Mouse (Mus musculus): ENCODE results near the gene AC134908.4.

AC134908.4 gene

DNA sequence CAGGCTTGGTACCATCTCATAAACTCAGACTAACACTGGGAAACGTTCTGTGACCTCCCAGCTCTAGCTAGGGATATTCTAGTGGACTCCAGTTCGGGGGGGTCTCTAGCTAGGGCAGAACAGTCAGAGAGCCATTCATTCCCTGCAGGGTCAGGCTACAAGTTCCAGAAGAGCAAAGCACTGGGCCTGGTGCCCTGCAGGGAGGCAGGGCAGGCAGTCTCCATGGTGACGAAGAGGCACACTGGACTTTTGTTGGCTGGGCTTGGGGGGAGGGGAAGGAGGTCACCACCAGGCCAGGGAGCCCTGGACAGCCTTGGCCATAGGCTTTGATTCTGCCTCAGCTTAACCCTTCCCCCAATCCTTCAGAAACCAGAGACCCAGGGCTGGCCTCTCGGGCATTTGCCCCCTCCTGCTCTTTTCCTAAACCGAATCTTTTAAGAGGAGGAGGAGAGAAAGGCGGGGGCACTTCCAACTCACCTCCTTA is at the start of gene AC134908.4:
AC134908.4 (minus strand) TSS at position 51 of the 484 bp plus-strand sequence.
- in situ Hi-C loops (cut with MboI) = no loop called here

GRCm38 (mm10) chr17:25844396-25844901 is 49.0 kb upstream of the AC134908.4 start, which contains the start of gene Rhot2:
Rhot2 (minus strand) TSS chr17:25844851.
- in situ Hi-C loops (cut with MboI) = no loop called here

- in situ Hi-C loops (cut with MboI) = no loop called here
These were observed 48.4 kb upstream of the AC134908.4 start for GRCm38 (mm10) chr17:25843636-25844395.

DNA sequence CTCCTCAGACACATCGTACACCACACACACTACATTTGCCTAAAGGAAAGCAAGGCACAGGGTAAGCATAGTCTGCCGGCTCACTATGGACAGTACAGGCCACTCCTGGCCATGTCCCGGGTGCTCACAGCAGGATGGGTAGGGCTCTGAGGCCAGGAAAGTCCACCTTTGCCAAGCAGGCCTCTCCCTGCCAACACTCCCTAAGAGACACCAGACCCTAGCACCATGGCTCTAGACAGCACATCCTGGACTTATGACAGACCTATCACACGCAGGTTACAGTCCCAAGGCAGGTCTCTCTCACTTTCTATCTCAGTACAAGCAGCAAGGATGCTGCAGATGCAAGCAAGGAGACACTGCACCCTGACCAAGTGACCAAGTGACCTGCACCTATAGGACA is 47.7 kb upstream of the AC134908.4 start:
- in situ Hi-C loops (cut with MboI) = no loop called here

DNA sequence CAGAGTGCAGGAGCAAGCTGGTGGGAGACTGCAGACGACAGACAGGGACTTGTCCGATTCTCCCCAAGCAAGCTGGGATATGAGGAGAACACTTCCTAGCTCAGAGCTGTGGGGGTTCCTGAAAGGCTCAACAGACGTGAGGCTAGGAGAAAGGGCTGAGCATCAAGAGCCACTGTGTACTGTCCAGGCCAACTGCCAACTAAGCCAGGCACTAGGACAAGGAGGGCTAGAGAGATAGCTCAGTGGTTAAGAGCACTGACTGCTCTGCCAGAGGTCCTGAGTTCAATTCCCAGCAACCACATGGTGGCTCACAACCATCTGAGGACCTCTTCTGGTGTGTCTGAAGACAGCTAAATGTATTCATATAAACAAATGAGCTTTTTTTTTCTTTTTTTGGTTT is 47.0 kb upstream of the AC134908.4 start:
- in situ Hi-C loops (cut with MboI) = no loop called here

- in situ Hi-C loops (cut with MboI) = no loop called here
These were observed 45.8 kb upstream of the AC134908.4 start, which contains the start of gene Gm20683 for GRCm38 (mm10) chr17:25841117-25841880. Gm20683 (minus strand) TSS chr17:25841763.

- in situ Hi-C loops (cut with MboI) = no loop called here
These were observed 45.1 kb upstream of the AC134908.4 start for GRCm38 (mm10) chr17:25840519-25840918.

GRCm38 (mm10) chr17:25839455-25840235 is 44.2 kb upstream of the AC134908.4 start:
- in situ Hi-C loops (cut with MboI) = no loop called here

- in situ Hi-C loops (cut with MboI) = no loop called here
These were observed 43.4 kb upstream of the AC134908.4 start for GRCm38 (mm10) chr17:25838904-25839303.

- in situ Hi-C loops (cut with MboI) = no loop called here
These were observed 42.1 kb upstream of the AC134908.4 start for GRCm38 (mm10) chr17:25837533-25837932.

DNA sequence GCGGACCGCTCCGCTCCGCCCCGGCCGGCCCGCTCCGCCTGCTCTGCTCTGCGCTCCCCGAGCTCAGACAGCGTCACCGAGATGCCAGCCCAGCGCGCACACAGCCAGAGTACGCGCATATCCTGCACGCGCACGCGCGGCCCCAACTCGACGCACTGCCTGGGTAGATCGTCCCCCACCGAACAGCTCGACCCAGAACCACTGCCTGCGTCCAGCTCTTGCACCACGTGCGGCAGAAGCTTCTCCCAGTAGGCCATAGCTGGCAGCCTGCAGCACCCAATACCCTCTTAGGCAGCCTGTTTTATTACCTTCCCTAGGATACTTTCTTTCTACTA is 41.6 kb upstream of the AC134908.4 start, which contains the start of gene Rhbdl1:
Rhbdl1 (minus strand) TSS at position 220 of the 335 bp plus-strand sequence.
- in situ Hi-C loops (cut with MboI) = no loop called here

GRCm38 (mm10) chr17:25836397-25837075 is 41.1 kb upstream of the AC134908.4 start:
- in situ Hi-C loops (cut with MboI) = no loop called here

GRCm38 (mm10) chr17:25835816-25836215 is 40.4 kb upstream of the AC134908.4 start:
- in situ Hi-C loops (cut with MboI) = no loop called here

DNA sequence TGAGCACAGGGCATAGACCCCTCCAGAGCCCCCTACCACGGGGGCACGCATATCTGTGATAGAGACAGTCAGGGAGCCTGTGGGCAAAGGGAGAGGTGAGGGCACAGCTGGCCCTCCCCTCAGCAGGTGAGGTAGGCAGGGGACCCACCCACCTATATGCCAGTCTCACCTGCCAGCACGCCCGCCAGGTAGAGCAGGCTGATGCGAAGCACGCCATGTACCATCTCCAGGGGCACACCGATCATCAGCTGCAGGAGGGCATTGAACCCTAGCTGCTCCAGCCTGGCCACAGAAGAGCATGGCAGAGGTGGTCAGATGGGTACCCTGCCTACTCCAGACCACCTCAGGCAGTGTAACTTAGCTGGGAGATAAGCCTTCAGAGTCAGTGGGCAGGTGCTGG is 39.8 kb upstream of the AC134908.4 start:
- in situ Hi-C loops (cut with MboI) = no loop called here

- in situ Hi-C loops (cut with MboI) = no loop called here
These were observed 39.2 kb upstream of the AC134908.4 start for GRCm38 (mm10) chr17:25834595-25835222.

- in situ Hi-C loops (cut with MboI) = no loop called here
These were observed 38.6 kb upstream of the AC134908.4 start for GRCm38 (mm10) chr17:25833961-25834594.

DNA sequence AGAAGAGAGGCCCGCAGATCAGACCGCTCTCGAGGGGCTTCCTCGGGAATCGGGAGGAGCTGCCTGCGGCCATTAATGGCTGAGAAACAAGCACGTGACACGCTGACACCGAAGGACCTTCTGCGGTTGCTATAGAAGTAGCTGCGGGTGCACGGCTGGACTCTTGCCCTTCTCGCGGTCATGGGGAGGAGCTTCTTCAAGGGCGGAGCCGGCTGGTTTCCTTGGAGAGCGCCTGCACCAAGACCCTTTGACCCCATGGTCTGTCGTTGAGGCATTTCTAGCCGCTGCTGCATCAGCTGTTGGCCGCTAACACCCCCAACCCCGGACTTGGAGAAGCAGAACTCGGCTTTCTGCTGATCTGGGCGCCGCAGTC is 37.8 kb upstream of the AC134908.4 start, which contains the start of gene Stub1:
Stub1 (minus strand) TSS at position 114 of the 373 bp plus-strand sequence.
- in situ Hi-C loops (cut with MboI) = no loop called here

GRCm38 (mm10) chr17:25832436-25833290 is 37.2 kb upstream of the AC134908.4 start:
- in situ Hi-C loops (cut with MboI) = no loop called here

Data from mature B cell (primary cell).